Mouse (Mus musculus): ENCODE measurements around the gene Tcf12. TPM values are rescaled to one million over a fixed set of nuclear protein-coding genes. Genes with fewer than 3 reads are reported as not detected.

Gene Tcf12
- total RNA-seq, 2 experiments from 2014 or later, result 29.6 to 32.0 TPM

DNA sequence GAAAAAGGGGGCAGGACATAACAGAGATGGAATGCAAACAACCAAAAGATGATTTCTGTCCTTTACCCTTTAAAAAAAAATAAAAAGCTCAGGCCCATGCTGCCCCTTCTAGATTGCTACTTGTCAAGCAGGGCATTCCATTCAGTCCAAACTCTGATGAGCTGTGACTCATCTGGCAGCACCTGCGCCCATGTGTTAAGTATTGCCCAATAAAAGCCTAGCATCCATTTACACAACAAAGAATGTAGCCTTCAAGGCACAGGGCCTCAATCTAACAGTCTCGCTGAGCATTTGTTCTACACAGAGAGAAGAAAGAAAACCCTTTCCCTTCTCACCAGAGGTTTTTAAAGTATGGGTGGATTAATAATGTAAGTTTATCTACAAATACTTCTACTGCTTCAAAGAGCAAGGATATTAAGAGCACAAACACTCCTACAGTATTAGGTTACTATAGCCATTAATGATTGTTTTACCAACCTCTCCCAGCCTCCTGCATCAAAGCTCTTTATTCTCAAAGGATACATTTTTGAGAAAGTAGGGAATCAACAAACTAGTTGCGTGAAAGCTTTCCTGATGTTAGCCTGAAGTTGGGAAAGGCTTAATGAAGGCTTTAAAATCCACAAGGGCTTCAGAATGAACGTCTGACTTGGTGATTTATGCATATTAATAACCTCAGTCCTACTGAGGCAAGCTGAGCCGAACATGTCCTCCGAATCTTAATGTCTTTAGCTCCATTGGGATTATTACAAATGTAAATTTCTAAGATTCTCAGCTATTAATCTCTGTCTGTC, 195.6 kb downstream of the Tcf12 start:
- DNase-seq, result peak; percentile 15 to 21

DNA sequence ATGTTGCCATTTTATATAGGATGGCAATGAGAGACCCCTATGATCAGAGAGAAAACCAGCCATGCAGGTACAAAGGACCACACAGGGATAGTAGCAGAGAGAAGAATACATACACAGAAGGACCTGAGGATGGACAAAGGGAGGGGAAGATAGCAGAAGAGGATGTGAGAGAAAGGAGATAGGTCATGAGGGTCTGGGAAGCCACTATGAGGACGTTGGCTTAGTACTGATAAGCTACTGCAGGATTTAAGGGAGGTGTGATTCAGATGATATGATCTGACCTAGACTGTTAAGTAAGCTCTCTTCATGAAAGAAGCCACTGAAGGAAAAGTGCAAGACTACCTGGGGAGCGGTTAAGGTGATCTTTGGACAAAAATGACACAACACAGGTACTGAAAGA, 205.1 kb downstream of the Tcf12 start:
- DNase-seq, result no peak

DNA sequence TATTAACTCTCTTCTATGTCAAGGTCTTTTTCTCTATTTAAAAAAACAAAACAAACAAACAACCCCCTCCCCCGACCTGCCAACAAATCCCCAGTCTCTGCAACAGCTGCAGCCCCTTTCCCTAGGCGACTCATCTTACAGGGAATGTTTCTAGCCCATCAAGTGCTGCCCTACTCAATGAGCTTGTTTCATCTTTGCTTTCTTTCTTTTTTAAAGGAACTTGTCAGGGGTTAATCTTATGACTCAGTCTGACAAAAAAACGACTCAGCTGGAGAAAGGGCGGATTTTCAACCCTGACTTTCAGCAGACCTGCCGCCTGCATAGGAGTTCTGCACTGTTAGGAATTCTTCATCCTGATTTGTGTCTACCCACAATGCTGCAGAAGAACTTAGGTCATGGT, 212.8 kb downstream of the Tcf12 start:
- DNase-seq, result no peak

DNA sequence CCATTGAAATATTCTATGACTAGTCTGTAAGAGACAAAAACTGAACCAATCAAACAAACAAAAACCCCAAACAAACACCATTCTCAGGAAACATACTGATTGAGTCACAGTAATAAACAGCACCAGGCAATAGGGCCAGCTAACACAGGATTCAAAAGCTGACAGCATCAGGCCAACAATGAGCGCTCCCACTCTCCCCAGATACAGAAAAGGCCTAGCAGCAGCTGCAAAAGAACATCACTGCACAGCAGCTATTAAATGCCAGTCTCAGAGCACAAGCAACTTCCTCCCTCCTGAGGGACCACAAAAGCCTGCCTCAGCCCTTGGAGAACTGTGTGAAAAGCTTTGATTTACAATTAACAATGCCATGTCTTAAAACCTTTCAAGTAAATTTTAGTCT, 214.3 kb downstream of the Tcf12 start:
- DNase-seq, result peak; percentile 23 to 36

DNA sequence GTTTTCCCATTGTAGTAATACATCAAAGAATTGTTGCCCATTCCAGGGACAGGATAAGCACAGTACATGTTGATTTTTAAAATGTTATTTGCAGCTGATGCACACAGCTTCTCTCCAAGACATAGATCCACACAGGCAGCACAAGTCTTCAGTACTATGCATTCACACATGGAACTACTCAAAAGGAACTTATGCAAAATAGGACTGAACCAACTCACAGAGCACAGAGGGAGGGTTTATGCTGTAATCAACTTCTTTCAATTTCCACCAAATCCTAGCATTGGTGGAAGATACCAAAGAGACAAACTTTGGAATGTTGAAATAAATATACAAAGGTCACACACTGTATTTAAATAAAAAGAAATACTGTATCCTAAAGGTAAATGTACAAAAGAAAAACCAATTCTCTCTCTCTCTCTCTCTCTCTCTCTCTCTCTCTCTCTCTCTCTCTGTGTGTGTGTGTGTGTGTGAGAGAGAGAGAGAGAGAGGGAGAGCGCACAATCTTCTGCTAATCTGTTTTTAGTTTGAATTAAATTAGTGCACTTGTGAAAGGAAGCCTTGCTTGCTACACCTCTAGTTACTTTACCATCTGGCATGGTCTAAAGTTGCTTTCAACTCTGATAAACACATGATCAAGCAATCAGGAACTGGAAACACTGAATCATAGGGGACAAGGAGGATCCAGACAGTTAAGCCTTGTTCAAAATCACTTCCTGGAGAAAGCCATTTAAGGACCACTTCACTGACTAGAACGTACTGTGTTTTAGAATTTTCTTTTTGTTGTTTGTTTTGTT, 215.5 kb downstream of the Tcf12 start:
- DNase-seq, result peak; percentile 48 to 73

DNA sequence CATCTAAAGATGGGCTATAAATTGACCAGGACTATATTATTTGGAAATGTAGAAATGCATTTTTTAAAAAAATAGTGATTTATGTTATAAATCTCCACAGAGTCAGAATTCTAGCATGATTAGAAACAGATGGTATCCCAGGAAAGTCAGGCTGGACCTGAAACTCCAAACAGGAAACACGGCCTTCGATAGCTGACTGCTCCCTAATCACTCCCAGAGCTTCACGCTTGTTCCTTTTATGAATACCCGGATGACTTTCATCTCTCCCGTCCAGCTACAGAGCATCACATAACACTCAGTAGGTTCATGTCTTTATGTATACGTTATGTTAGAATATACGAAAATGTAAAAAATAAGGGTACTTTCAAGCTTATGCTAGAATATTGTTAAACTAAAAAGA, 216.4 kb downstream of the Tcf12 start:
- peak; percentile 18 to 32 for DNase-seq

DNA sequence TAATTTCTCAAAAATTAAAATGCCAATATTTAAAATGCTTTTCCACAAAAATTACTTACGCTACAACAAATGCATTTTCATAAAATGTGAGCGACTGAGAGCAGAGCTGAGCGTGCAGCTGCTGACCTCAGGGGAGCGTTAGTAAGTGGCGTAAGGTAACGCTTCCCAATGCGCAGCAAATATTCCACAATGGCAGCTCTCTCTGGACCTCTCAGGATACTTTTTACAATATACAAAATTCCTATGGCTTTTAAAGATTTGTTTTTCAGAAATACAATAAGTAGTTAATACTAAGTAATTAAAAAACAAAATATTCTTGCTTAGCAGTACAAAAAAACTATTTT, 216.8 kb downstream of the Tcf12 start:
- no peak for DNase-seq

DNA sequence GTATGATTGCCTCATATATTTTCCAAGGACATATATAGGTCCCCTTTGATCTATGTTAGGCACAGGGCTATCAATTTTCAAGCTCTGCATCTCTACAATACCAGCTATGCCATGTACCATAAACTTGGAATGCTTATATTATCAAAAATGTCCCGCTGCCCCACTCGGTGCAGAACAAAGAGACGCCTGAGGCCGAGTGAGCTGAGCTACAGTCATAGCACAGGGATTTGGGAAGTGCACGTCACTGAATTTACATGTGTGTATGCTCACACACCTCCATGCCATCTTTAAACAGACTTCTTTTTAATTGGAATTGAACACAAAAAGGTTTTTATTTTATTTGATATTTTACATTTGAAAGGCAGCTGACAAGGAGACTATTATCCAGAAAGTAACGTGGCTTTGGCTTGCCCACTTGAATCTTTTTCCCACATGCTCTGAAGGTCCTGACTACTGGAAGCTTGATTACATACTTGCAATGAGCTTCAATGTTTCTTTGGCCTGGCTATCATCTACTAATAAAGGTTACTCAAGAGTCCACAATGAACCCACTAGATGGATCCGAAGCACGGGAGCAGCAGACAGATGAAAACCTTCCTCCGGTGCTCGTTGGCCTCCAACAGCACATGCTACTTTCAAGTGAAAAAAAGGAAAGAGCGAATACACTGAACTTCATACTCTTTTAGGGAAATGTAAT, 217.3 kb downstream of the Tcf12 start:
- DNase-seq, result no peak

DNA sequence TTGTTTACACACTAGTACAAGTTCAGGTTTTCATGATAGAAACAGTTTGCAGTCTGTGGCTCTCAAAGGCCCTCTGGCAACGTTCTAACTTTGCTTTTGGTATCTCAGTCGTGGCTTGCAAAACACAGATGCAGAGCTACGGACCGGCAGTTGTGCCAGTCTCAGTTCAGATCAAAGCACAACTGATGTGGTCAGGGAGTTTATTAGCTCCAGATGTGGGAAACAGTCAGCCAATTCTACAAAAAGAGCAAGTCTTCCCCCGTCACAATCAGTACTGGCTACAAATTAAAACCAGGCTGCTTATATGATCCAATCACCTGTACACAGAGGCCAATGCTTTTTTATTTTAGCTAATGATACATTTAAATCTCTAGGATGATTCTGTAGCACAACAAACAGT, 223.2 kb downstream of the Tcf12 start:
- peak; percentile 10 to 14 for DNase-seq

DNA sequence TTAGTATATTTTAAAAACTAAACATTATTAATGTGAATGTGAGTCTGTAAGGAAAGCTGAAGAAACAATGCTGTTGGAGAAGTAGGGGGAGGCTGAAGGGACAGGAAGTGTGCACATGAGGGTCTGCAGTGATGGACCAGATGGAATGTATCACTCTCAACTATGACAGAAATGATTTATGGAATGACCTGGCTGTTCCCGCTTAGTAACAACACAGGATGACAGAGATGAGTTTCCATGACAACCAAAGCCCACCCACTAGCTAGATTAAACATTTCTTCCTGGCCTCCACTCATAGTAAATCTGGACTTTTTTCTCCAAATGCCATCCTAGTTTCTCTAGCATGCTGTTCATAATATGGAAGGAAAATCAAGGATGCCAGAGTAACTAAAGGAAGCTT, 231.0 kb downstream of the Tcf12 start:
- no peak for DNase-seq

DNA sequence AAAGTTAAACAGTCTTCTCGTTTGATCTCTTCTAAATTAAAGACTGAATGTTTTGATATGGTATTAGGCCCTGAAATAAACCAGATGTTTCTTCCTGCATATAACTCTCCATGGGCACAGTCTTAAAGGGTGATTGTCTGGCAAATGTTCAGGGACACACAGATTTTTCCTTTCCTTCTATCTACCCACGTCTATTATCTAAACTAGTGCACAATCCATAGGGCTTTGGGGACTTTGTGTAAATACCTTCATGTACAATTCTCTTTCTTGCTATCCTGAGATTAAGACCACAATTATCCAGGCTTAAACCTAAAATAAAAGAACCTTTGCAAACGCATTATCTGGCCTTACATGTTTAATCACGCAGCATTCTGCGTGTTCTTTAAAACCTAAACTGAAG, 231.7 kb downstream of the Tcf12 start:
- DNase-seq, result no peak

DNA sequence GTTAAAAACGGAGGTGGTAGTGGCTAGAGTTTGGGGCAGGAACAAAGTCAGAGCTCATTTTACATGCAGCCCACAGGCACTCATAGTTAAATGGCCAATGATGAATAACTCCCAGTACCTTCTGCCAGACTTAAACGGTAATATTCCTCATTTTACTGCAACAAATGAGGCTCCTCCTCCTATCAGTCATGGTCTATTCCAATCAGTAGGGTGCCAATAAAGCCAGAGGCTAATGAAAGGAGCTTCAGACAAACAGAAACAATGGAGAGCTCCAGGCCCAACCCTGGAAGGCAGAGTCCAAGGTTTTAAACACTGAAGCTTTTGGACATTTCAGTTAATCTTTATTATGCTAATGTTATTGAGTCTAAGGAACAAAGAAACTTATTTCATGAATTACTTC, 232.3 kb downstream of the Tcf12 start:
- no peak for DNase-seq

DNA sequence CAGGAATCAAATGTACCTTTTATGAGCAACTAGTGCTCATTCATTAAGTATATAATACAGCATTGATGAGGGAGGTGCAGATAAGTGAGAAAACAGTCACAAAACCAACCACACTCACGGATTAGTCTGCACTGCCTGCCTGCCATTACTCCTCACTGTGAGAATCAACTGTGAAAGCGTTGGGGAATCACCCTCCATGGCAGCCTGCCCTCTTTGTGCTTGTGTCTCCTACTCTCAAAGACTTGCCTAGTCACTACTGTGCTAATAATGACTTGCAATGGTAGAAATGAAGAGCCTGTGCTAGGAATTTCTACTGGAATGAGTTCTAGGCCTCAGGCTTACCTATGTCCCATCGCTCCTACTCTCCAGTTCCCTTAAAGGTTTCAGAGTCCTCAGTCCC, 233.8 kb downstream of the Tcf12 start:
- DNase-seq, result no peak

DNA sequence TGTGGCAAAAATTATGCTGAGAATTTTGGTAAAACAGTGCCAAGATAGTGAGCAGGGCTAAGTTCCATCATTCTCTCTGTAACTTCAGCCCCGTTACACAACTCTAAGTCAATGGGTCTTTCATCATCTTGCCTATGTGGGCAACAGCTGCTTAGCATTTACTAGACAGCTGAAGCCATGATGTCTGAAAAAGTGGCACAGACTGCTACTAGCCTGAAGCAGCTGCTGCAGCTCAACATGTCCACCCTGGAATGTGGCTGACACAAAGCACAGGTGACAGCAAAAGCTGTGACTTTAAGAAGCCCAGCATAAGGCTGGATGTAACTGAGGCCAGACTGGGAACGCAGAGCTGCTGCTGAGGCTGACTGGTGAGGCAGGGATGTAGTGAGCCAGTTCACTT, 236.9 kb downstream of the Tcf12 start:
- peak; percentile 10 to 17 for DNase-seq

DNA sequence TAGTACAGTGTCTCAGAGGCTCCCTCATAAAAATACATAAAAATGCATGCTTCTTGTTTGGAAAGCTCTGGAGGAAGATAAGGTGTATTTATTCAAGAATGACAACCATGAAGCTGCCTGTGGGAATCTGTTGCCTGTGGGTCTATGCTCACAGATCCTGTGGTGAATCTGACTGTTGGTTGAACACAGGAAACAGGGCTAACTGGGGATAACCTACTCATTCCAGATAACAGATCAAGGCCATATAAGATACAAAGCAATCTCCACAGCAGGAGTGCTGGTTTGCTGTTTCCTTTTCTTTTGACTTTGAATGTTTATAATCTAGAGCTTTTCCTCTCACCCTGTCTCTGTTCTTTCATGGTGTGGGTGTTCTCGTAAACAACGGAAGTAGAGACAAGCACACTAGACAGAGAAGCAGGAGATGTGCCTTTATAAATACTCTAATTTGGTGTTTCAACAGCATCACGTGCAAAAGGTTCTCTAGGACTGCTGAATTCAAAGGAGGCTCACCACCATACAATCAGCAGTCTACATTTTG, 237.6 kb downstream of the Tcf12 start:
- no peak for DNase-seq

DNA sequence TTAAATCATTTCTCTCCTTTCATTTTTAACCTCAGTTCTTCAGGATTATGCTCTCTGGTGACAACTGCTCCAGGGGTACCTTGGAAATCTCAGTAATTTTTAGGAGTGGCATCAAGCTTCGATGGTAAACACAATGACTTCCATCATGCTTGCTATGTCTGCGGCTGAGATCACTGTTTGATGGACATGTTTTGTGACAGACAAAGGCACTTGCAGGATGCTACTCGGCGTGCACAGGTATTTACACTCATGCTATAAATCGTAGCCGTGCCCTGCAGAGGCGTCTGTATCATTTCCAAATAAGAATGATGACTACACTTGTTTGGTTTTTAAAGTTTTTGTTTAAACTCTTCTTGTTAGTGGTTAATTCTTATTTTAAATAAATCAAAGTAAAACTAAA, 248.3 kb downstream of the Tcf12 start:
- DNase-seq, result no peak

DNA sequence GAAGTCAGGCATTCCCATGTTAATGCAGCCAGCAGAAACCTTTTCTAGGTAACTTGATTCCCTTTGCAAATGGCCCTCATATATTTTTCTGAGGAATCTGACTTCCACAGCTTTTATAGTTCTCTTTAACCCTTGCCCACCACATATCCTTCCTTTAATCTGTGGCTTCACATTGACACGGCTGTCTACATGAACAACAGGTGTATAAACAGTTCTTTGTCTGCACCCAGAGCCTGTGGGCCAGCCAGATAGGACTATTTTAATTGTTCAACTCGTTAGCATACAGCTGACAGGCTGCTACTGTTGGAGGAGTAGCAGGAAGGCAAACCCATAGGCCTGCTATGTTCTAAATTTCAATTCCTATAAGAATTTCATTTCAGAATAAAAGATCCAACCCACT, 250.0 kb downstream of the Tcf12 start:
- DNase-seq, result no peak

DNA sequence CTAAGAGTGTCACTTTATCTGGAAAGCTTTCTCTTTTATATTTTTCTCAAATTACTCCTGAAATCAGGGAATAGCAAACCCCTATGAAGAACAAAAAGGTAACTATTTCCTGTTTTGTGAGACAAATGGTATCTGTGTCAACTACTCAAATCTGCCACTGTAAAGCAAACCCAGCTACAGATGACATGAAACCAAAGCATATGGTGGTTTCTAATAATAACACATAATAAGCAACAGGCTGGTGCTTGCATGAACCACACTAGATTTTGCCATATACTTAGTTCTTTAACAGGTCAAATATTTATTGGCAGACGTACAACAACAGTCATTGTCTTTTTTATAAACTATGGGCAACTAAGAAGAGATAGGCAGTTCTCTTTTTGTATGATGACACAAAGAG, 253.7 kb downstream of the Tcf12 start:
- no peak for DNase-seq

DNA sequence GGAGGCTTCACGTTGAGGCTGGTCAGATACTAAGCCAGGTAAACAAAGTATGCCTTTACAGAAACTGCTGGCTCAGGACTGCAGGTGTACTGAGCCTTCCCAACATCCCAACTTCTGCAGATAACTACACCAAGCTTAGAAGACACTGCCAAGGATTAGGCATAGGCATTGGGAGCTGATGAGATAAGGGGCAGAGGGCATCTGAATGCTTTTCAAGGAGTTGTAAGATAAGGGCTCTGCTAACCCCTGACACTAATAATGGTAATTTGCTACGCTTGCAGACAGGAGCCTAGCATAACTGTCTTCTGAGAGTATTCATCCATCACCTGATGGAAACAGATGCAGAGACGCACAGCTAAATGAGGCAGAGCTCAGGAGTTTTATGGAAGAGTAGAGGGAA, 257.8 kb downstream of the Tcf12 start:
- no peak for DNase-seq

DNA sequence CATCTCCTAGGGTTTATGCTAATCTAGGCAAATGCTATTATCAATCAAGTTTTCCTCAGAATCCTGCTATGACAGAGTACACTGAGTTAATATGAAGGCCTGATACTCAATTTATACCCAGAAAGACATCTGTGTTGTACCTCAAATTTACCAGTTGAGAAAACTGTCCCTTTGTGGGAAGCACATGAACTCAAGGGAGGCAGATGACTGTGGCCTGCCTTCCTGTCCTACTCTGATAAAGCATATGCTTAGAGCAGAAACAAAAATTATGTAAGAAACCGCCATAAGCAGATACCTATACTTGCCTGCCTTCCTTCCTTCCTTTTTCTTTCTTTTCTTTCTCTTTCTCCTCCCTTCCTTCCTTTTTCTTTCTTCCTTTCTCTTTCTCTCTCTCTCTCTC, 261.4 kb downstream of the Tcf12 start:
- no peak for DNase-seq

DNA sequence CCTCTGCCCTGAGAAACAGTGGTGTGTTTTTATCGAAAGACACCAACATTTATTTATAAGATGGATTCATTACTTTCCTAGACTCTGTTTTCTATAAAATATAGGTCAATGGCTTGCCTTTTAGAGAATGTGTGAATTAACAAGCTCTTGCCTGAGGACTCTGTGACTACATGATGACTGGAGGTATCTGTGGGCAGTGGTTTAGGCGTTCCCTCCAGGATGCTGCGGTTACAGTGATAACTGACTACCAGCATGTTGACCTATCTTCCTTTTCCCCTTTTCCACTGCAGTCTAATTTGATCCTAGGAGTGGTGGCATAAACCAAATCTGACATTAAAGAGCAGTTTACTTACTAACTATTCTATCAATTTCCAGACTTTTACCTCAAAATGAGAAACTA, 263.3 kb downstream of the Tcf12 start:
- no peak for DNase-seq

DNA sequence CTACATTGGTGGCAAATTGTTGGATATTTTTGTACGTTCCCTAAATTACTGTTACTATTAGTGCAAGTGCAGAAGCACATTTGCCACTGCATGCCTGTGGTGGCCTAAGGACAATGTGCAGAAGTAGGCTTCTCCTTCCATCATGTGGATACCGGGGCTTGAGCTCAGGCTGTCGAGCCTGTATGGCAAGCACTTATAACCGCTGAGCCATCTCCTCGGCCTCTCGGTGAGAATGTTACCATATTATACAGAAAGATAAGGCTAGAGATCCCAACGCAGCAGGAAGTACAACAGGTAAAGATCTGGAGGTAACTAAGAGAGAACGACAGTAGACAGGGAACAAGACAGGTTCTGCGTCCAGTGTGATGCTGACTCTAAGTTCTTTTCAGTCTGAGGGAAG, 263.8 kb downstream of the Tcf12 start:
- no peak for DNase-seq

DNA sequence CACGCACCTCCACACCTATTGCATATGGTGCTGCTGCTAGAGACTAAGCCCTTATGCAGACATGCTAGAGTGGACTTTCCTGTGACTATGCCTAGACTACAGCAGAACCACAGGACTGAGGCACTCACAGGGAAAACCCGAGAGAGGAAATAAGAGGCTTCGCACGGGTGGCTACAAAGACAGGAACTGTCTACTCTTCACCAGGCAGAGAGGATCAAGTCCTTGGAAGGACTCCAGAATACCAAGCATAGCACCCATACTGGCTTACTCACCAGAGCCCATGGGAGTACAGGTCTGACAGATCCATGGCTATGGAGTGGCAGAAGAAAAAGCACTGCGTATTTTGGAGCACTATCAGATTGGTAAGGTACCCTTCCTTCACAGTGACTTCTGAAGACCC, 269.8 kb downstream of the Tcf12 start:
- DNase-seq, result no peak

Measured in heart, adult 18-20 months (tissue).